Comparison of ENCODE assay signal across 15 mouse cellular contexts in genomic region chr14:8867641-8868040, GRCm38 (mm10).
DNase-seq lines count a peak whose midpoint lies in the region; ATAC-seq lines count a peak whose summit lies in the region.
"Had no signal": no experiment of that assay in that cellular context is flagged by ENCODE, and none has a peak within 500 bp of the region (broad histone marks: within the 10 kb centered on the region; RNA-seq: fewer than 3 reads in every experiment).

No protein-coding gene starts in this region.

- H3K27ac ChIP-seq in hindbrain, embryonic 16.5 days (ENCODE audit: low read depth, low read length): no peak overlapping the region
- no peak overlapping the region for H3K27ac ChIP-seq in hindbrain, embryonic 14.5 days
- no peak overlapping the region for H3K27ac ChIP-seq in kidney, embryonic 14.5 days (ENCODE audit: low read depth, low read length)
- H3K27ac ChIP-seq: heart, embryonic 15.5 days; liver, embryonic 14.5 days; macrophage had no signal

- no peak for DNase-seq in hindbrain, embryonic 14.5 days (ENCODE audit: low spot score)
- peak; percentile 6 to 42 for DNase-seq in frontal cortex, postnatal 25 days (ENCODE audit: low spot score in 2 of 2)
- DNase-seq in left cerebral cortex, adult 18-20 months (ENCODE audit: low spot score in 2 of 2): peak; percentile 57 to 77
- DNase-seq in right cerebral cortex, postnatal 36 days (ENCODE audit: low spot score in 2 of 2): peak; percentile 69 to 76
- no peak for DNase-seq in testis, postnatal 14 days (ENCODE audit: low spot score)
- DNase-seq in urinary bladder, adult 2 months (ENCODE audit: low spot score): no peak
- DNase-seq: adrenal gland, postnatal 10 days; embryo, embryonic 11 days had no signal

- no peak overlapping the region for H3K9ac ChIP-seq in hindbrain, embryonic 16.5 days (ENCODE audit: low read depth, low read length)
- no peak overlapping the region for H3K9ac ChIP-seq in hindbrain, embryonic 14.5 days
- no peak overlapping the region for H3K9ac ChIP-seq in kidney, embryonic 14.5 days (ENCODE audit: low read depth, low read length)
- H3K9ac ChIP-seq: heart, embryonic 15.5 days; liver, embryonic 14.5 days had no signal

- H3K4me2 ChIP-seq in hindbrain, embryonic 16.5 days (ENCODE audit: low read length): no peak overlapping the region
- H3K4me2 ChIP-seq in hindbrain, embryonic 14.5 days (replicated peaks): no peak overlapping the region
- H3K4me2 ChIP-seq in kidney, embryonic 14.5 days (replicated peaks; ENCODE audit: low read depth, low read length): no peak overlapping the region
- H3K4me2 ChIP-seq: heart, embryonic 15.5 days had no signal

- 88% methylated on average over 5 of the region's 5 CpGs for WGBS in hindbrain, embryonic 16.5 days
- 88% methylated on average over 5 of the region's 5 CpGs for WGBS in hindbrain, embryonic 14.5 days
- 90% methylated on average over 5 of the region's 5 CpGs for WGBS in kidney, embryonic 14.5 days

- H3K4me1 ChIP-seq in hindbrain, embryonic 16.5 days (ENCODE audit: control insufficient read depth, insufficient read depth, low read depth, low read length): no peaks in the 10 kb centered on the region
- H3K4me1 ChIP-seq in hindbrain, embryonic 14.5 days (replicated peaks; ENCODE audit: control insufficient read depth, insufficient read depth, low read length): no peaks in the 10 kb centered on the region
- no peaks in the 10 kb centered on the region for H3K4me1 ChIP-seq in kidney, embryonic 14.5 days (ENCODE audit: control insufficient read depth, insufficient read depth, low read length)
- H3K4me1 ChIP-seq: heart, embryonic 15.5 days had no signal

- H3K9me3 ChIP-seq in hindbrain, embryonic 16.5 days (ENCODE audit: control insufficient read depth, low read length): no peaks in the 10 kb centered on the region
- no peaks in the 10 kb centered on the region for H3K9me3 ChIP-seq in hindbrain, embryonic 14.5 days (ENCODE audit: control insufficient read depth, low read length)
- H3K9me3 ChIP-seq in kidney, embryonic 14.5 days (ENCODE audit: control insufficient read depth, low read length): no peaks in the 10 kb centered on the region
- H3K9me3 ChIP-seq: heart, embryonic 15.5 days had no signal

- no peak overlapping the region for H3K4me3 ChIP-seq in hindbrain, embryonic 16.5 days (ENCODE audit: low read length)
- no peak overlapping the region for H3K4me3 ChIP-seq in hindbrain, embryonic 14.5 days (replicated peaks; ENCODE audit: low read length)
- H3K4me3 ChIP-seq in kidney, embryonic 14.5 days (ENCODE audit: low read length): no peak overlapping the region
- H3K4me3 ChIP-seq: heart, embryonic 15.5 days had no signal

- no peaks in the 10 kb centered on the region for H3K36me3 ChIP-seq in hindbrain, embryonic 16.5 days (ENCODE audit: control insufficient read depth, insufficient read depth, low read length)
- no peaks in the 10 kb centered on the region for H3K36me3 ChIP-seq in hindbrain, embryonic 14.5 days (replicated peaks; ENCODE audit: control insufficient read depth, insufficient read depth)
- H3K36me3 ChIP-seq in kidney, embryonic 14.5 days (ENCODE audit: control insufficient read depth, insufficient read depth, low read length): no peaks in the 10 kb centered on the region
- H3K36me3 ChIP-seq: heart, embryonic 15.5 days had no signal

- H3K27me3 ChIP-seq in hindbrain, embryonic 16.5 days (replicated peaks; ENCODE audit: control insufficient read depth, insufficient read depth, low read length): no peaks in the 10 kb centered on the region
- no peaks in the 10 kb centered on the region for H3K27me3 ChIP-seq in hindbrain, embryonic 14.5 days (ENCODE audit: control insufficient read depth, insufficient read depth, low read length)
- H3K27me3 ChIP-seq in kidney, embryonic 14.5 days (ENCODE audit: control insufficient read depth, insufficient read depth, low read length): no peaks in the 10 kb centered on the region
- H3K27me3 ChIP-seq: CH12.LX; heart, embryonic 15.5 days had no signal

- ATAC-seq in hindbrain, embryonic 16.5 days: 0 out of 2 replicates have a peak, but pooled peaks have one; percentile 42
- no peak for ATAC-seq in hindbrain, embryonic 14.5 days (ENCODE audit: low FRiP score)
- ATAC-seq in kidney, embryonic 14.5 days (ENCODE audit: low FRiP score, low TSS enrichment): no peak
- ATAC-seq: inflammation-experienced regulatory T-cells, adult 6 months had no signal

Comparison
In these comparisons a context has a peak if more than half of its experiments do, and no peak if none do; other contexts are left out.
1. DNase-seq: peak in frontal cortex, postnatal 25 days (2 of 2), left cerebral cortex, adult 18-20 months (2 of 2) and right cerebral cortex, postnatal 36 days (2 of 2); none in hindbrain, embryonic 14.5 days (single experiment), testis, postnatal 14 days (single experiment) and urinary bladder, adult 2 months (single experiment).